Mouse (Mus musculus) liver, postnatal 0 days (tissue): ENCODE results near the gene Lat2. TPM values are rescaled to one million over a fixed set of nuclear protein-coding genes. Genes with fewer than 3 reads are reported as not detected.

Experiments used
- ATAC-seq: fragments of 200-750 bp; cut with Nextera tagmentation; 2 replicates; pipeline ENCODE4 v1.8.0; 2017; ENCODE audit warnings: mild to moderate bottlenecking, moderate library complexity
- DNase-seq: peaks from one replicate; pipeline ENCODE4 v3.0.0-alpha.2; 2016
- H3K27ac ChIP-seq: fragments of 300-500 bp; sonication (generic); 2 replicates; pipeline ENCODE4 v1.5.1; 2014; ENCODE audit warnings: antibody characterized with exemption, moderate library complexity, mild to moderate bottlenecking, low read depth
- H3K27me3 ChIP-seq: fragments of 300-500 bp; sonication (generic); 2 replicates; pipeline ENCODE4 v1.6.1; 2014; ENCODE audit warnings: low read length, control low read depth, mixed read lengths; ENCODE audit not compliant: insufficient read depth
- H3K36me3 ChIP-seq: fragments of 300-500 bp; sonication (generic); replicated peaks from 2 replicates; pipeline ENCODE4 v1.6.1; 2014; ENCODE audit warnings: mild to moderate bottlenecking, control low read depth, low read length, moderate library complexity, mixed read lengths; ENCODE audit not compliant: insufficient read depth
- H3K4me1 ChIP-seq: fragments of 300-500 bp; sonication (generic); 2 replicates; pipeline ENCODE4 v1.6.1; 2014; ENCODE audit warnings: antibody characterized with exemption, mild to moderate bottlenecking, control low read depth; ENCODE audit not compliant: insufficient read depth
- H3K4me2 ChIP-seq: fragments of 300-500 bp; sonication (generic); 2 replicates; pipeline ENCODE4 v1.6.1; 2014; ENCODE audit warnings: low read depth, mild to moderate bottlenecking, low read length, moderate library complexity, mixed read lengths
- H3K4me3 ChIP-seq: fragments of 300-500 bp; sonication (generic); 2 replicates; pipeline ENCODE4 v1.5.1; 2014; ENCODE audit warnings: low read depth, low read length
- H3K9ac ChIP-seq: fragments of 300-500 bp; sonication (generic); replicated peaks from 2 replicates; pipeline ENCODE4 v1.6.1; 2014; ENCODE audit warnings: mild to moderate bottlenecking, moderate library complexity
- H3K9me3 ChIP-seq: fragments of 300-500 bp; sonication (generic); 2 replicates; pipeline ENCODE4 v1.6.1; 2016; ENCODE audit warnings: mild to moderate bottlenecking, control low read depth, low read length, mixed read lengths
- CTCF ChIP-seq: sonication (generic); IDR thresholded peaks from 2 replicates; pipeline ENCODE4 v1.5.1; 2016; ENCODE audit warnings: antibody characterized with exemption, low read depth
- EP300 ChIP-seq: IDR thresholded peaks from 2 replicates; pipeline ENCODE4 v1.6.1; 2016; ENCODE audit warnings: antibody characterized with exemption, low read depth, mild to moderate bottlenecking
- WGBS: fragments of 180-500 bp; shearing (Covaris S2); extraction: QIAGEN DNeasy Blood & Tissue Kit; methylation state at CpG from one replicate; pipeline ENCODE4 v1.1.7; 2014; ENCODE audit not compliant: insufficient replicate concordance; 5-methylcytosine and 5-hydroxymethylcytosine counted together
- polyA plus RNA-seq: library from polyadenylated mRNA; unstranded; fragments of >200 nt; fragmentation: Nextera tagmentation; extraction: Ambion mirVana; gene quantifications from 2 replicates; pipeline ENCODE4 v1.2.1, GENCODE M21; 2015

Gene Lat2
- polyA plus RNA-seq, 1 experiment from 2014 or later = 2.4 TPM

GRCm38 (mm10) chr5:134644643-134645118 lies 29.9 kb upstream of the Lat2 start:
- peak; percentile 65 for ATAC-seq
- no peaks in the 10 kb centered on the region for H3K36me3 ChIP-seq
- H3K27me3 ChIP-seq = no peaks in the 10 kb centered on the region
- H3K9me3 ChIP-seq = no peaks in the 10 kb centered on the region
- WGBS = 38% methylated on average over 8 of the region's 8 CpGs
- DNase-seq = no peak
- peaks cover 5% of the 10 kb centered on the region for H3K4me1 ChIP-seq
- no peak for TF ChIP-seq CTCF
- TF ChIP-seq EP300 = peak; percentile 66; the same call in 1 of the 2 replicates
- H3K9ac ChIP-seq = no peak overlapping the region
- peak overlapping the region; percentile 66 for H3K27ac ChIP-seq
- no peak overlapping the region for H3K4me2 ChIP-seq
- no peak overlapping the region for H3K4me3 ChIP-seq

GRCm38 (mm10) chr5:134644121-134644520 lies 29.3 kb upstream of the Lat2 start:
- WGBS = 54% methylated on average over 1 of the region's 1 CpGs
- TF ChIP-seq CTCF = peak; percentile 29; the same call in 1 of the 2 replicates
- TF ChIP-seq EP300 = no peak
- no peak overlapping the region for H3K4me2 ChIP-seq
- H3K27me3 ChIP-seq = no peaks in the 10 kb centered on the region
- DNase-seq (no peak), ATAC-seq (no peak)
- no peak overlapping the region for H3K4me3 ChIP-seq
- no peak overlapping the region for H3K9ac ChIP-seq
- no peaks in the 10 kb centered on the region for H3K9me3 ChIP-seq
- H3K27ac ChIP-seq = peak overlapping the region; percentile 66
- peaks cover 8% of the 10 kb centered on the region for H3K4me1 ChIP-seq
- no peaks in the 10 kb centered on the region for H3K36me3 ChIP-seq

- Histone ChIP-seq H3K27ac (no peak overlapping the region), H3K27me3 (no peaks in the 10 kb centered on the region), H3K4me1 (peaks cover 11% of the 10 kb centered on the region), H3K9ac (no peak overlapping the region), H3K36me3 (peaks cover 5% of the 10 kb centered on the region), H3K4me3 (no peak overlapping the region), H3K9me3 (no peaks in the 10 kb centered on the region), H3K4me2 (no peak overlapping the region)
- no peak for DNase-seq
- no peak for TF ChIP-seq EP300
- TF ChIP-seq CTCF = no peak
- WGBS = 67% methylated on average over 3 of the region's 3 CpGs
- ATAC-seq = no peak
Measured at GRCm38 (mm10) chr5:134640371-134640770, 25.5 kb upstream of the Lat2 start.

- H3K27ac ChIP-seq = peak within 1 kb of the TSS; percentile 94
- H3K4me1 ChIP-seq = peaks cover 9% of the 10 kb centered on the region
- no peaks in the 10 kb centered on the region for H3K9me3 ChIP-seq
- H3K9ac ChIP-seq = peak within 1 kb of the TSS; percentile 100
- peak within 1 kb of the TSS; percentile 82 for H3K4me2 ChIP-seq
- peak within 1 kb of the TSS; percentile 84 for H3K4me3 ChIP-seq
- peak; percentile 98 for DNase-seq
- TF ChIP-seq CTCF (no peak), EP300 (no peak)
- WGBS = under 1% methylated on average over 50 of the region's 52 CpGs
- H3K36me3 ChIP-seq = peaks cover 11% of the 10 kb centered on the region
- H3K27me3 ChIP-seq = no peaks in the 10 kb centered on the region
- peak; percentile 93 for ATAC-seq
Measured at GRCm38 (mm10) chr5:134639269-134639682, 24.5 kb upstream of the Lat2 start, which contains the start of gene Eif4h. Gene Eif4h (minus strand): TSS chr5:134639490.

- H3K4me2 ChIP-seq = peak overlapping the region; percentile 82
- under 1% methylated on average over 65 of the region's 85 CpGs for WGBS
- peaks cover 11% of the 10 kb centered on the region for H3K36me3 ChIP-seq
- ATAC-seq = peak; percentile 72
- TF ChIP-seq EP300 (no peak), CTCF (no peak)
- no peak for DNase-seq
- peaks cover 8% of the 10 kb centered on the region for H3K4me1 ChIP-seq
- H3K27ac ChIP-seq = peak overlapping the region; percentile 94
- peak overlapping the region; percentile 100 for H3K9ac ChIP-seq
- no peaks in the 10 kb centered on the region for H3K9me3 ChIP-seq
- no peaks in the 10 kb centered on the region for H3K27me3 ChIP-seq
- peak overlapping the region; percentile 84 for H3K4me3 ChIP-seq
Measured at GRCm38 (mm10) chr5:134638461-134639268, 23.8 kb upstream of the Lat2 start.

GRCm38 (mm10) chr5:134637820-134638367 lies 23.1 kb upstream of the Lat2 start:
- peaks cover 17% of the 10 kb centered on the region for H3K36me3 ChIP-seq

More at GRCm38 (mm10) chr5:134637820-134638367, 23.1 kb upstream of the Lat2 start:
- Histone ChIP-seq H3K27ac (peak overlapping the region; percentile 94), H3K9me3 (no peaks in the 10 kb centered on the region), H3K4me2 (peak overlapping the region; percentile 82), H3K9ac (peak overlapping the region; percentile 100), H3K27me3 (no peaks in the 10 kb centered on the region), H3K4me1 (peaks cover 8% of the 10 kb centered on the region), H3K4me3 (peak overlapping the region; percentile 84)
- DNase-seq = no peak
- no peak for ATAC-seq
- no peak for TF ChIP-seq CTCF
- no peak for TF ChIP-seq EP300
- WGBS = 15% methylated on average over 5 of the region's 5 CpGs
